Mouse (Mus musculus) spleen, adult 2 months (tissue): ENCODE data around the gene Pde6h. TPM values are rescaled to one million over a fixed set of nuclear protein-coding genes. Genes with fewer than 3 reads are reported as not detected.

ENCODE experiments used
- DNase-seq, 2 experiments: peaks; one replicate each; pipeline versions ENCODE4 v3.0.0 to v3.0.0-alpha.2; 2012 to 2021; ENCODE audit warnings: low spot score in 2 of 2, low read depth in 1 of 2
- H3K27ac ChIP-seq: fragments of 200-500 bp; 2 replicates; pipeline ENCODE4 v1.5.1; 2012; ENCODE audit warnings: low read length, inconsistent platforms; ENCODE audit not compliant: insufficient read depth
- H3K27me3 ChIP-seq: fragments of 200-500 bp; 2 replicates; pipeline ENCODE4 v1.6.1; 2012; ENCODE audit warnings: mild to moderate bottlenecking, moderate library complexity, low read length, inconsistent platforms; ENCODE audit not compliant: control insufficient read depth, insufficient read depth
- H3K36me3 ChIP-seq: fragments of 200-500 bp; 2 replicates; pipeline ENCODE4 v1.6.1; 2012; ENCODE audit warnings: mild to moderate bottlenecking, low read length, inconsistent platforms; ENCODE audit not compliant: control insufficient read depth, insufficient read depth
- H3K4me1 ChIP-seq: fragments of 200-500 bp; 2 replicates; pipeline ENCODE4 v1.6.1; 2011; ENCODE audit warnings: inconsistent platforms; ENCODE audit not compliant: control insufficient read depth, insufficient read depth, insufficient read length
- H3K4me3 ChIP-seq: fragments of 200-500 bp; 2 replicates; pipeline ENCODE4 v1.5.1; 2011; ENCODE audit warnings: mild to moderate bottlenecking, inconsistent platforms; ENCODE audit not compliant: insufficient read depth, insufficient read length; ENCODE audit errors: extremely low read depth
- CTCF ChIP-seq: fragments of 200-500 bp; IDR thresholded peaks from 2 replicates; pipeline ENCODE4 v1.5.1; 2011; ENCODE audit warnings: mild to moderate bottlenecking, inconsistent platforms; ENCODE audit not compliant: insufficient read depth, insufficient read length, insufficient replicate concordance; ENCODE audit errors: extremely low read depth
- POLR2A ChIP-seq: fragments of 200-500 bp; IDR thresholded peaks from 2 replicates; pipeline ENCODE4 v1.6.1; 2011; ENCODE audit warnings: low read depth, low read length, inconsistent platforms
- WGBS: fragments of 180-500 bp; shearing (Covaris S2); methylation state at CpG from one replicate; pipeline ENCODE4 v1.1.7; 2018; 5-methylcytosine and 5-hydroxymethylcytosine counted together
- polyA plus RNA-seq: library from polyadenylated mRNA; depleted of rRNA; stranded (reverse); fragments of >200 nt; gene quantifications from 2 replicates; pipeline ENCODE4 v1.2.3, GENCODE M21; 2012

Gene Pde6h
- polyA plus RNA-seq, 1 experiment: 0.01 TPM

DNA sequence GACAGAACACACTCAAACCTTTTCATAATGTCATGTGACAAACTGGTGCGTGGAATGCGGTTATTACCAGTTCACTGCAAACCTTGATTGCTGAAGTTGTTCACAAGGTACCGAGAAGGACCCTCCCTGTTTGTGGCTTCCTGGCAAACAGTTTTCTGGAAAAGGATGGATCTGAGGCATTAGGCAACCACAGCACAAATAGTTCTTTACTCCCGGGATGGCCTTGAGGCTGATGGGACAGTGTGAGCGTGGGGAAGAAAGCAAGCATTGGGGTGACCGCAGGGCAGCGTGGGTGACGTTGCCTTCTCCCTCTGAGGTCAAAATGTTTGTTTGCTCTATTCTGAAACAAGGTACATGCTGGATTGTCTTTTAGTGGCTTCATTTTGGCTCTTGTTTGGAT lies 31.1 kb downstream of the Pde6h start:
- no peaks in the 10 kb centered on the region; the same call in 1 of the 2 replicates for H3K4me1 ChIP-seq
- H3K36me3 ChIP-seq: no peaks in the 10 kb centered on the region
- H3K27me3 ChIP-seq: no peaks in the 10 kb centered on the region
- H3K4me3 ChIP-seq: no peak overlapping the region
- H3K27ac ChIP-seq: no peak overlapping the region
- no peak for DNase-seq
- TF ChIP-seq CTCF: no peak
- no peak for TF ChIP-seq POLR2A
- 94% methylated on average over 8 of the region's 8 CpGs for WGBS

DNA sequence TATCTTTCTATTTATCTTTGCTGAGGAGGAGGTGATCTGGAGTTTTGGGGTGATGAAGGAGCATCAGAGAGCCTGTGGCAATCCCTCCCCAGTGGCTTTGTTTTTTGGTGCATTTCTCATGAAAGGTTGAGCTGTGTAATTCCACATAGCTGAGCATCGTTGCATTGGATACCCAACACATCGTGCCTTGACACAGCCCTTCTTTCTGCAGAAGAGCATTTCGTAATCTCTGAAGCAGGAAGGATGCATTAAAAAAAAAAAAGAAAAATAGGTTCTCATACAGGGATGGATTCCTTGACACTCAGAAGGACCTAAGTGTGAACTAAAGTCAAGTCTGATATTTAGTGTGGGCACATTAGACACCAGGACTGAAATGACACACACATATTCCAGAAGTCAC lies 31.6 kb downstream of the Pde6h start:
- Histone ChIP-seq H3K27me3 (no peaks in the 10 kb centered on the region), H3K4me1 (no peaks in the 10 kb centered on the region; the same call in 1 of the 2 replicates), H3K36me3 (no peaks in the 10 kb centered on the region), H3K4me3 (no peak overlapping the region), H3K27ac (no peak overlapping the region)
- 73% methylated on average over 3 of the region's 3 CpGs for WGBS
- TF ChIP-seq CTCF (no peak), POLR2A (no peak)
- DNase-seq: no peak

- TF ChIP-seq CTCF: no peak
- TF ChIP-seq POLR2A: no peak
These were observed 33.4 kb downstream of the Pde6h start for GRCm38 (mm10) chr6:136957062-136957461.

GRCm38 (mm10) chr6:136959131-136959530 lies 35.5 kb downstream of the Pde6h start:
- WGBS: 70% methylated on average over 11 of the region's 11 CpGs
- no peaks in the 10 kb centered on the region for H3K27me3 ChIP-seq
- DNase-seq: no peak
- no peaks in the 10 kb centered on the region for H3K4me1 ChIP-seq
- H3K36me3 ChIP-seq: no peaks in the 10 kb centered on the region
- no peak overlapping the region for H3K27ac ChIP-seq
- no peak overlapping the region for H3K4me3 ChIP-seq
- no peak for TF ChIP-seq CTCF
- TF ChIP-seq POLR2A: no peak

More at GRCm38 (mm10) chr6:136957062-136957461, 33.4 kb downstream of the Pde6h start:
- 24% methylated on average over 7 of the region's 7 CpGs for WGBS
- Histone ChIP-seq H3K4me3 (no peak overlapping the region), H3K4me1 (no peaks in the 10 kb centered on the region; the same call in 1 of the 2 replicates), H3K27ac (no peak overlapping the region), H3K36me3 (no peaks in the 10 kb centered on the region), H3K27me3 (no peaks in the 10 kb centered on the region)
- DNase-seq: no peak

GRCm38 (mm10) chr6:136962957-136963356 lies 39.3 kb downstream of the Pde6h start:
- DNase-seq: no peak
- WGBS: 89% methylated on average over 11 of the region's 11 CpGs
- H3K27me3 ChIP-seq: no peaks in the 10 kb centered on the region
- H3K4me3 ChIP-seq: no peak overlapping the region
- H3K4me1 ChIP-seq: peaks cover 11% of the 10 kb centered on the region; the same call in 1 of the 2 replicates
- no peak overlapping the region for H3K27ac ChIP-seq
- no peak for TF ChIP-seq POLR2A
- TF ChIP-seq CTCF: no peak
- H3K36me3 ChIP-seq: no peaks in the 10 kb centered on the region

DNA sequence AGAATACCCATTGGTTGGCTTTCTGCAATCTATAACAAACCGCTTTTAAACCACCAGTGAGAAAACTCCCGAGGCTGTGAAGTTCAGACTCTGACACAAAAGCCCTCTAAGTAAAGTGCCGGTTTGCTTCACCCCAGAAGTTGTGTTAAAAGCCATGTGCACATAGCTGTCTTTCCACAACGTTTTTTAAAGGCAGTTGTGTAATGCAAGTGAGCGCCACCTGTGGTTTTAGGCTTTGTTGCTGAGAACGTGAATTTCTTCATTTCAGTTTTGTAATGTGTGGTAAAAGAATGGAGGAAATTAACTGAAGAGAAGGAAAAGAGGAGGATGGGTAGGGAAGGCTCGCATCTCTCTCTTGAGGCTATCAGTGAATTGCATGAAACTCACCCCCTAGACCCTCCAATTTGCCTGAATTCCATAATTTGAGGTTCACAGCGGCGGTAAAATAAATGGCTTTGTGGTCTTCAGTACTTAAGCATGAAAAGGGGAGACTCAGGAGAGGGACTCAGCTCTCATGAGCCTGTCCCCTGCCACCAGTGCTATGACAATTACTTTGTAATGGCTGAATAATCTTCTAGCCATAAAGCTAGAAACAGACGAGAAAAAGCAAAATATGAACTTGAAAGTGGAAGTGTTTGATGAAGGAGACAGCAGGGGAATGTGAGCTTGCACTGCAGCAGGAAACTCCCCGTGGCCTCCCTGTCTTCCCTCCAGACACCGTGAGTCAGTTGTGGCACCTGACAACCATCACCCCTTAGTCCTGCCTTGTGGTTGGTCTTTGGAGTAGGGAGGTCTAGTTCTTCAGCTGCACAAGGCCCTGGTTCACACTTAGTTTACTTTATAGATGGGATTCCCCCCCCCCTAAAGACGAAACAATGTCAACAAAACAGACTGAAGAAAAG lies 41.2 kb downstream of the Pde6h start:
- H3K27me3 ChIP-seq: no peaks in the 10 kb centered on the region
- H3K36me3 ChIP-seq: no peaks in the 10 kb centered on the region
- H3K27ac ChIP-seq: peak overlapping the region; percentile 76
- DNase-seq: peak in 1 of 2 experiments; percentile 39
- peak overlapping the region; percentile 25; the same call in 1 of the 2 replicates for H3K4me3 ChIP-seq
- peaks cover 11% of the 10 kb centered on the region; the same call in 1 of the 2 replicates for H3K4me1 ChIP-seq
- 13% methylated on average over 13 of the region's 13 CpGs for WGBS
- TF ChIP-seq POLR2A: no peak
- no peak for TF ChIP-seq CTCF

DNA sequence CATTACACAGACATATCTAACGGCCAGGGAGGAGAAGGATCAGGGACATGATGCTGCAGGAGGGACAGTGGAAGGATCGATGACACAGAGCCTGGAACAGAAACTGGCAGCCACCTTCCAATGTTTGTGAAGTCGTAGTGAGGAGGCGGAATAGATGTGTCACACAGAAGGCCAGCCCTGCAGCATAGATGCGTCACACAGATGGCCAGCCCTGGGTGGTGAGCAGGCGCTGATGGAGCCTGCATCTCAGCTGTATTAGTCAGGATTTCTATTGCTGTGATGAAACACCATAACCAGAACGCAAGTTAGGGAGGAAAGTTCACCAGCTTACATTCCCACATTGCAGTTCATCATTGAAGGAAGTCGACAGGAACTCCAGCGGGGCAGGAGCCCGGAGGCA lies 42.3 kb downstream of the Pde6h start:
- no peak overlapping the region for H3K27ac ChIP-seq
- no peaks in the 10 kb centered on the region for H3K36me3 ChIP-seq
- no peak for DNase-seq
- peaks cover 11% of the 10 kb centered on the region; the same call in 1 of the 2 replicates for H3K4me1 ChIP-seq
- no peak for TF ChIP-seq CTCF
- no peak for TF ChIP-seq POLR2A
- no peaks in the 10 kb centered on the region for H3K27me3 ChIP-seq
- 90% methylated on average over 10 of the region's 10 CpGs for WGBS
- no peak overlapping the region for H3K4me3 ChIP-seq
